ENCODE assay signal across 9 mouse cellular contexts in genomic region chr5:137656977-137657376, GRCm38 (mm10). TPM values are rescaled to one million over a fixed set of nuclear protein-coding genes. Genes with fewer than 3 reads are reported as not detected.
DNase-seq lines count a peak whose midpoint lies in the region; ATAC-seq and TF ChIP-seq lines count a peak whose summit lies in the region.
"Had no signal": no experiment of that assay in that cellular context is flagged by ENCODE, and none has a peak within 500 bp of the region (broad histone marks: within the 10 kb centered on the region; RNA-seq: fewer than 3 reads in every experiment).

No protein-coding gene starts in this region.

- 27% methylated on average over 6 of the region's 6 CpGs for WGBS in kidney, embryonic 16.5 days

- peak; percentile 26 for TF ChIP-seq CTCF in C2C12 (IDR thresholded peaks at IDR 0.05; ENCODE audit: control insufficient read depth, insufficient read depth, insufficient read length)
- TF ChIP-seq CTCF in testis, adult 2 months (IDR thresholded peaks at IDR 0.05; ENCODE audit: control insufficient read depth, insufficient read depth, insufficient replicate concordance, low read depth, low read length) = peak; percentile 44; the same call in 1 of the 2 replicates

- no peak for TF ChIP-seq POLR2A in testis, adult 2 months (IDR thresholded peaks at IDR 0.05; ENCODE audit: control insufficient read depth, low read depth, low read length)

- no peaks in the 10 kb centered on the region for H3K79me3 ChIP-seq in C2C12 (ENCODE audit: low read depth)

- H3K27ac ChIP-seq in kidney, embryonic 16.5 days (ENCODE audit: low read length) = peak overlapping the region; percentile 60; the same call in 1 of the 2 replicates
- no peak overlapping the region for H3K27ac ChIP-seq in testis, adult 2 months (ENCODE audit: control insufficient read depth, insufficient read depth, low read depth, low read length)
- H3K27ac ChIP-seq: embryonic facial prominence, embryonic 15.5 days had no signal

- H3K4me2 ChIP-seq in kidney, embryonic 16.5 days (replicated peaks; ENCODE audit: low read depth, low read length) = no peak overlapping the region
- H3K4me2 ChIP-seq: embryonic facial prominence, embryonic 15.5 days had no signal

- H3K36me3 ChIP-seq in C2C12 (ENCODE audit: control insufficient read depth, insufficient read depth) = peaks cover 4% of the 10 kb centered on the region
- H3K36me3 ChIP-seq in kidney, embryonic 16.5 days (ENCODE audit: insufficient read depth, low read length) = peaks cover 15% of the 10 kb centered on the region
- no peaks in the 10 kb centered on the region for H3K36me3 ChIP-seq in testis, adult 2 months (ENCODE audit: control insufficient read depth, insufficient read depth, low read length)

- no peak overlapping the region for H3K4me3 ChIP-seq in C2C12 (ENCODE audit: insufficient read depth, poor library complexity, severe bottlenecking)
- no peak overlapping the region for H3K4me3 ChIP-seq in kidney, embryonic 16.5 days (ENCODE audit: low read length)
- no peak overlapping the region for H3K4me3 ChIP-seq in testis, adult 2 months (ENCODE audit: control insufficient read depth, low read depth, low read length)
- H3K4me3 ChIP-seq: embryonic facial prominence, embryonic 15.5 days had no signal

- DNase-seq in adrenal gland, adult 18-20 months (ENCODE audit: low spot score in 2 of 2) = peak; percentile 64 to 65
- DNase-seq in embryo, embryonic 11.5 days (ENCODE audit: low read depth, low spot score) = peak; percentile 67
- DNase-seq in heart, adult 9 months (ENCODE audit: low spot score in 2 of 2) = peak; percentile 76 to 81
- DNase-seq in liver = peak; percentile 61

- H3K79me2 ChIP-seq in C2C12 (ENCODE audit: control insufficient read depth, insufficient read depth) = no peaks in the 10 kb centered on the region

- ATAC-seq in kidney, embryonic 16.5 days (ENCODE audit: low FRiP score, low TSS enrichment) = no peak; the same call in 1 of the 2 replicates
- peak; percentile 67 for ATAC-seq in monocyte, adult 5-6 weeks (replicated peaks; ENCODE audit: insufficient number of reproducible peaks, low FRiP score, low TSS enrichment, poor library complexity, severe bottlenecking)

- H3K27me3 ChIP-seq in C2C12 (ENCODE audit: control insufficient read depth, insufficient read depth, insufficient read length) = no peaks in the 10 kb centered on the region
- no peaks in the 10 kb centered on the region for H3K27me3 ChIP-seq in kidney, embryonic 16.5 days (ENCODE audit: insufficient read depth, low read length)
- H3K27me3 ChIP-seq in testis, adult 2 months (ENCODE audit: control insufficient read depth, insufficient read depth, low read length) = no peaks in the 10 kb centered on the region
- H3K27me3 ChIP-seq: embryonic facial prominence, embryonic 15.5 days had no signal

- no peak overlapping the region for H3ac ChIP-seq in C2C12 (ENCODE audit: control insufficient read depth, insufficient read length, low read depth)

- H3K4me1 ChIP-seq in kidney, embryonic 16.5 days (ENCODE audit: insufficient read depth, low read length) = peaks cover 7% of the 10 kb centered on the region; the same call in 1 of the 2 replicates
- peaks cover 7% of the 10 kb centered on the region; the same call in 1 of the 2 replicates for H3K4me1 ChIP-seq in testis, adult 2 months (ENCODE audit: control insufficient read depth, insufficient read depth, low read length)

- H3K9me3 ChIP-seq in kidney, embryonic 16.5 days (ENCODE audit: low read length) = no peaks in the 10 kb centered on the region
- H3K9me3 ChIP-seq: embryonic facial prominence, embryonic 15.5 days had no signal

- H3K9ac ChIP-seq in kidney, embryonic 16.5 days (replicated peaks; ENCODE audit: low read length) = no peak overlapping the region
- H3K9ac ChIP-seq: embryonic facial prominence, embryonic 15.5 days had no signal

TF ChIP-seq in C2C12, 6 proteins besides CTCF, POLR2A, EP300 and RAD21:
- TF ChIP-seq USF1 (IDR thresholded peaks at IDR 0.05; ENCODE audit: low read depth) = no peak
- TF ChIP-seq FOSL1 (IDR thresholded peaks at IDR 0.05; ENCODE audit: insufficient read depth, low read length, poor library complexity, severe bottlenecking) = no peak
- no peak for TF ChIP-seq CEBPB (IDR thresholded peaks at IDR 0.05; ENCODE audit: low read depth)
- no peak for TF ChIP-seq MYOG (IDR thresholded peaks at IDR 0.05; ENCODE audit: control insufficient read depth, extremely low read depth, insufficient read length)
- TF ChIP-seq MYOD1 (IDR thresholded peaks at IDR 0.05; ENCODE audit: control insufficient read depth, insufficient read length, low read depth) = no peak
- no peak for TF ChIP-seq MAX (IDR thresholded peaks at IDR 0.05)

RNA-seq across cellular contexts. Expression of gene Irs3, which starts 11.5 kb away (rescaled TPM):
- 0.05 TPM for polyA plus RNA-seq in C2C12 (2012; fragmentation: generic; extraction: Trizol)
- total RNA-seq in adrenal gland, adult 18-20 months (2021) = 10 to 100 TPM in 1 of 2 experiments, 1 to 10 TPM in 1; 6.7 to 27.5 TPM
- polyA plus RNA-seq in kidney, embryonic 16.5 days (2015; fragmentation: Nextera tagmentation; extraction: Ambion mirVana) = 0.94 and 1.4 TPM in 2 replicates
- 0.10 TPM in 1 of 3 replicates, not detected in the others for total RNA-seq in monocyte, adult 5-6 weeks (2017)
- 0.22 and 0.24 TPM in 2 replicates for polyA plus RNA-seq in testis, adult 2 months (2012; rRNA removed)

RNA-seq across cellular contexts. Expression of gene Sap25, which starts 15.8 kb away (rescaled TPM):
- polyA plus RNA-seq in C2C12 (2012; fragmentation: generic; extraction: Trizol) = 4.4 TPM
- 1 to 10 TPM; 4.1 to 5.4 TPM for total RNA-seq in adrenal gland, adult 18-20 months (2021)
- polyA plus RNA-seq in kidney, embryonic 16.5 days (2015; fragmentation: Nextera tagmentation; extraction: Ambion mirVana) = 11.7 and 13.3 TPM in 2 replicates
- 20.7 to 64.8 TPM (median 21.8 TPM) in 3 replicates for total RNA-seq in monocyte, adult 5-6 weeks (2017)
- 37.9 and 42.4 TPM in 2 replicates for polyA plus RNA-seq in testis, adult 2 months (2012; rRNA removed)

RNA-seq across cellular contexts. Expression of gene Agfg2, which starts 27.5 kb away (rescaled TPM):
- 15.6 TPM for polyA plus RNA-seq in C2C12 (2012; fragmentation: generic; extraction: Trizol)
- total RNA-seq in adrenal gland, adult 18-20 months (2021) = 10 to 100 TPM; 25.3 to 28.8 TPM
- polyA plus RNA-seq in kidney, embryonic 16.5 days (2015; fragmentation: Nextera tagmentation; extraction: Ambion mirVana) = 17.2 and 21.1 TPM in 2 replicates
- 7.7 to 11.8 TPM (median 9.0 TPM) in 3 replicates for total RNA-seq in monocyte, adult 5-6 weeks (2017)
- 12.0 and 12.5 TPM in 2 replicates for polyA plus RNA-seq in testis, adult 2 months (2012; rRNA removed)

RNA-seq across cellular contexts. Expression of gene Gm20605, which starts 28.0 kb away (rescaled TPM):
- 5.0 TPM for polyA plus RNA-seq in C2C12 (2012; fragmentation: generic; extraction: Trizol)
- 10 to 100 TPM; 10.7 to 11.3 TPM for total RNA-seq in adrenal gland, adult 18-20 months (2021)
- 18.4 and 20.9 TPM in 2 replicates for polyA plus RNA-seq in kidney, embryonic 16.5 days (2015; fragmentation: Nextera tagmentation; extraction: Ambion mirVana)
- total RNA-seq in monocyte, adult 5-6 weeks (2017) = 12.9 to 28.7 TPM (median 25.9 TPM) in 3 replicates
- 15.0 and 15.6 TPM in 2 replicates for polyA plus RNA-seq in testis, adult 2 months (2012; rRNA removed)

RNA-seq across cellular contexts. Expression of gene Lrch4, which starts 28.1 kb away (rescaled TPM):
- 27.5 TPM for polyA plus RNA-seq in C2C12 (2012; fragmentation: generic; extraction: Trizol)
- total RNA-seq in adrenal gland, adult 18-20 months (2021) = 10 to 100 TPM; 30.3 to 32.7 TPM
- 39.5 and 51.8 TPM in 2 replicates for polyA plus RNA-seq in kidney, embryonic 16.5 days (2015; fragmentation: Nextera tagmentation; extraction: Ambion mirVana)
- 34.9 to 86.0 TPM (median 77.2 TPM) in 3 replicates for total RNA-seq in monocyte, adult 5-6 weeks (2017)
- 131 and 139 TPM in 2 replicates for polyA plus RNA-seq in testis, adult 2 months (2012; rRNA removed)
